Mouse (Mus musculus): ENCODE measurements around the gene Selenbp1.

DNA sequence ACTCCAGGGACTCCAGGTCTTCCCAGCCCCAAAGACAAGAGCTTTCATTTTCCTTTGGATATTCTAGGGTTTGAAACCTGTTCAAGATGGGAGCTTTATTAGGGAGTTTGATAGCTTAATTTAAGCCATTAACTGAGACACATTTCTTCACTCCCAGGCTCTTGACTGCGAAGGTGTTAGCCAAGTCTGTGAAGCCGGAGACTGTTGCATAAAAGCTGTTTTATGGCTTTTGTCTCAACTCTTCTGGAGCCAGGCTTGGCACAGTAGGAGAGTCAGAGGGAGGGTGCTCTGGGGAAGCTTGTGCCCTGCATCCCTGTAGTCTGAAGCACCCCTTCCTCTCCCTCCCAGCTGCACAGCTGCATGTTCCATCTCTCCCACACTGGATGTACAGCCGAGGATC lies 10.5 kb upstream of the Selenbp1 start:
- no peak for TF ChIP-seq GATA1 (IDR thresholded peaks at IDR 0.05; ENCODE audit: borderline replicate concordance, low read length)
- no peak for TF ChIP-seq FLI1 (IDR thresholded peaks at IDR 0.05; ENCODE audit: low read length)

All from megakaryocyte, embryonic 14.5 days (primary cell).